Mouse (Mus musculus): Measurements from ENCODE around the gene Lrmp.

DNA sequence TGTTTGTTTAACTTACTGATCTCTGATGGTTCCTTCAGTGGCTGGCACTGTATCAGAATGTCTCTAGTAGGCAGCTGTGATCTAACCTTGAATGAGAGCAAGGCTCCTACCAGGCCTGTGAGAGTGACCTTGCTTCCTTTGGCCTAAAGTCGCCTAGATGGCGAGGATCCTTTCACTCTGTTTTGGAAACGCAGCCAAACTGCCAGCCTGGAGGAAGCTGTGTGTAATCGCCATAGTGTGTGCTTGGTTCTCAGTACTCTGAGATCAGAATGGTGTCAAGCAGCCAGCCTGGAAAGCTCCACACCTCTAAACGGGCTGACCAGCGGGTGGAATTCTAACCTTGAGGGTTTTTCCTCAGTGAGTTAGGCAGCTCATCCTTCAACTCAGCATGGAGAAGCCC, 2.6 kb upstream of the Lrmp start:
- TF ChIP-seq CTCF (IDR thresholded peaks at IDR 0.05; ENCODE audit: low read depth) (no peak), EP300 (optimal IDR thresholded peaks at IDR 0.05) (no peak)

Measured in stomach, postnatal 0 days (tissue).